Mouse (Mus musculus): ENCODE data around the gene Agfg2.

Gene Agfg2

GRCm38 (mm10) chr5:137601365-137601729, 83.2 kb downstream of the Agfg2 start:
- DNase-seq = no peak

- peak; percentile 97 for DNase-seq
Observed at GRCm38 (mm10) chr5:137600619-137601364, 83.7 kb downstream of the Agfg2 start, which contains the start of gene Mospd3. TSS of gene Mospd3 (minus strand) at chr5:137601058.
